Mouse (Mus musculus) spleen, adult 2 months (tissue): ENCODE measurements around the gene Acacb. TPM values are rescaled to one million over a fixed set of nuclear protein-coding genes. Genes with fewer than 3 reads are reported as not detected.
A peak's percentile ranks its signal among the peaks of the same experiment; 100 is the strongest.

Source experiments
- DNase-seq, 2 experiments: peaks; one replicate each; pipeline versions ENCODE4 v3.0.0 to v3.0.0-alpha.2; 2012 to 2021; ENCODE audit warnings: low spot score in 2 of 2, low read depth in 1 of 2
- H3K27ac ChIP-seq: fragments of 200-500 bp; 2 replicates; pipeline ENCODE4 v1.5.1; 2012; ENCODE audit warnings: low read length, inconsistent platforms; ENCODE audit not compliant: insufficient read depth
- H3K27me3 ChIP-seq: fragments of 200-500 bp; 2 replicates; pipeline ENCODE4 v1.6.1; 2012; ENCODE audit warnings: mild to moderate bottlenecking, moderate library complexity, low read length, inconsistent platforms; ENCODE audit not compliant: control insufficient read depth, insufficient read depth
- H3K36me3 ChIP-seq: fragments of 200-500 bp; 2 replicates; pipeline ENCODE4 v1.6.1; 2012; ENCODE audit warnings: mild to moderate bottlenecking, low read length, inconsistent platforms; ENCODE audit not compliant: control insufficient read depth, insufficient read depth
- H3K4me1 ChIP-seq: fragments of 200-500 bp; 2 replicates; pipeline ENCODE4 v1.6.1; 2011; ENCODE audit warnings: inconsistent platforms; ENCODE audit not compliant: control insufficient read depth, insufficient read depth, insufficient read length
- H3K4me3 ChIP-seq: fragments of 200-500 bp; 2 replicates; pipeline ENCODE4 v1.5.1; 2011; ENCODE audit warnings: mild to moderate bottlenecking, inconsistent platforms; ENCODE audit not compliant: insufficient read depth, insufficient read length; ENCODE audit errors: extremely low read depth
- CTCF ChIP-seq: fragments of 200-500 bp; IDR thresholded peaks from 2 replicates; pipeline ENCODE4 v1.5.1; 2011; ENCODE audit warnings: mild to moderate bottlenecking, inconsistent platforms; ENCODE audit not compliant: insufficient read depth, insufficient read length, insufficient replicate concordance; ENCODE audit errors: extremely low read depth
- POLR2A ChIP-seq: fragments of 200-500 bp; IDR thresholded peaks from 2 replicates; pipeline ENCODE4 v1.6.1; 2011; ENCODE audit warnings: low read depth, low read length, inconsistent platforms
- WGBS: fragments of 180-500 bp; shearing (Covaris S2); methylation state at CpG from one replicate; pipeline ENCODE4 v1.1.7; 2018; 5-methylcytosine and 5-hydroxymethylcytosine counted together
- polyA plus RNA-seq: library from polyadenylated mRNA; depleted of rRNA; stranded (reverse); fragments of >200 nt; gene quantifications from 2 replicates; pipeline ENCODE4 v1.2.3, GENCODE M21; 2012

The Acacb gene
- polyA plus RNA-seq, 1 experiment, result 9.3 TPM

- peaks cover 5% of the 10 kb centered on the region; the same call in 1 of the 2 replicates for H3K4me1 ChIP-seq
- no peaks in the 10 kb centered on the region for H3K27me3 ChIP-seq
- TF ChIP-seq POLR2A (no peak), CTCF (0 out of 2 replicates have a peak, but pooled peaks have one; percentile 9)
- H3K36me3 ChIP-seq, result no peaks in the 10 kb centered on the region
- no peak overlapping the region for H3K4me3 ChIP-seq
- 13% methylated on average over 16 of the region's 16 CpGs for WGBS
- H3K27ac ChIP-seq, result no peak overlapping the region
- DNase-seq, result no peak
Observed at GRCm38 (mm10) chr5:114174639-114175038, 28.3 kb downstream of the Acacb start.

- TF ChIP-seq POLR2A (no peak), CTCF (no peak)
- H3K4me3 ChIP-seq, result peak overlapping the region; percentile 51
- 2% methylated on average over 23 of the region's 26 CpGs for WGBS
- peaks cover 5% of the 10 kb centered on the region; the same call in 1 of the 2 replicates for H3K4me1 ChIP-seq
- H3K27ac ChIP-seq, result peak overlapping the region; percentile 49
- peak in 1 of 2 experiments; percentile 58 for DNase-seq
- H3K36me3 ChIP-seq, result no peaks in the 10 kb centered on the region
- no peaks in the 10 kb centered on the region for H3K27me3 ChIP-seq
Observed at GRCm38 (mm10) chr5:114175596-114176171, 29.3 kb downstream of the Acacb start.

GRCm38 (mm10) chr5:114176548-114177400 is 30.4 kb downstream of the Acacb start:
- WGBS, result 62% methylated on average over 8 of the region's 8 CpGs
- no peak for DNase-seq
- Histone ChIP-seq H3K36me3 (no peaks in the 10 kb centered on the region), H3K27me3 (no peaks in the 10 kb centered on the region), H3K4me1 (peaks cover 5% of the 10 kb centered on the region; the same call in 1 of the 2 replicates), H3K4me3 (0 out of 2 replicates have a peak overlapping the region, but pooled peaks have one; percentile 51), H3K27ac (peak overlapping the region; percentile 49)
- TF ChIP-seq POLR2A (no peak), CTCF (no peak)

- Histone ChIP-seq H3K27ac (no peak overlapping the region), H3K27me3 (no peaks in the 10 kb centered on the region), H3K4me3 (no peak overlapping the region), H3K36me3 (no peaks in the 10 kb centered on the region), H3K4me1 (peaks cover 5% of the 10 kb centered on the region; the same call in 1 of the 2 replicates)
- WGBS, result 86% methylated on average over 4 of the region's 4 CpGs
- DNase-seq, result no peak
- TF ChIP-seq CTCF (no peak), POLR2A (no peak)
Observed at GRCm38 (mm10) chr5:114177966-114178719, 31.8 kb downstream of the Acacb start.

GRCm38 (mm10) chr5:114179541-114179940 is 33.2 kb downstream of the Acacb start:
- TF ChIP-seq POLR2A, result no peak
- no peak for TF ChIP-seq CTCF
- 84% methylated on average over 11 of the region's 11 CpGs for WGBS
- peaks cover 5% of the 10 kb centered on the region; the same call in 1 of the 2 replicates for H3K4me1 ChIP-seq
- DNase-seq, result no peak
- no peak overlapping the region for H3K4me3 ChIP-seq
- H3K36me3 ChIP-seq, result no peaks in the 10 kb centered on the region
- H3K27ac ChIP-seq, result peak overlapping the region; percentile 38; the same call in 1 of the 2 replicates
- no peaks in the 10 kb centered on the region for H3K27me3 ChIP-seq

- no peaks in the 10 kb centered on the region for H3K4me1 ChIP-seq
- H3K36me3 ChIP-seq, result no peaks in the 10 kb centered on the region
- no peak for TF ChIP-seq CTCF
- no peak for TF ChIP-seq POLR2A
- 83% methylated on average over 2 of the region's 2 CpGs for WGBS
- H3K27ac ChIP-seq, result no peak overlapping the region
- no peaks in the 10 kb centered on the region for H3K27me3 ChIP-seq
- no peak for DNase-seq
- H3K4me3 ChIP-seq, result no peak overlapping the region
Observed at GRCm38 (mm10) chr5:114183493-114183892, 37.2 kb downstream of the Acacb start.
